Mouse (Mus musculus) heart, postnatal 25 days (tissue): ENCODE data around the gene Timm13. TPM values are rescaled to one million over a fixed set of nuclear protein-coding genes. Genes with fewer than 3 reads are reported as not detected.

Experiments used
- DNase-seq: peaks from one replicate; pipeline ENCODE4 v3.0.0; 2022; ENCODE audit warnings: low spot score
- intact Hi-C: fragments of 180-260 bp; cut with DNase I; formaldehyde crosslinking; loops from one replicate; pipeline ENCODE4 v1.15.1; 2025
- total RNA-seq, 2 experiments: library from RNA; stranded (reverse); gene quantifications; 2 replicates each; pipeline ENCODE4 v1.2.3; 2021

Timm13 gene
- total RNA-seq, 2 experiments from 2014 or later = 143 to 148 TPM

GRCm38 (mm10) chr10:80909375-80910162 is 8.8 kb upstream of the Timm13 start:
- intact Hi-C loops = no loop called here
- DNase-seq = no peak

GRCm38 (mm10) chr10:80904709-80905108 is 3.9 kb upstream of the Timm13 start:
- intact Hi-C loops = no loop called here
- DNase-seq = no peak

- DNase-seq = no peak
Measured at GRCm38 (mm10) chr10:80904004-80904693, 3.4 kb upstream of the Timm13 start.

GRCm38 (mm10) chr10:80903282-80903681 is 2.5 kb upstream of the Timm13 start:
- intact Hi-C loops = loop anchor here (2.0 kb wide), 1 partner anchor 16 kb away; the partner anchor contains the start of gene Lmnb2
- no peak for DNase-seq

More at GRCm38 (mm10) chr10:80904004-80904693, 3.4 kb upstream of the Timm13 start:
- intact Hi-C loops = no loop called here

- intact Hi-C loops = loop anchor here (2.0 kb wide), 1 partner anchor 16 kb away; the partner anchor contains the start of gene Lmnb2
- DNase-seq = no peak
Measured at GRCm38 (mm10) chr10:80902273-80902940, 1.6 kb upstream of the Timm13 start.

- no peak for DNase-seq
- intact Hi-C loops = loop anchor here (2.0 kb wide), 1 partner anchor 17 kb away; the partner anchor contains the start of gene Lmnb2
Measured at GRCm38 (mm10) chr10:80901409-80902272, 872 bp upstream of the Timm13 start.

GRCm38 (mm10) chr10:80899591-80900317 is 1.0 kb downstream of the Timm13 start:
- DNase-seq = no peak
- intact Hi-C loops = loop anchor here (5.0 kb wide), 1 partner anchor 593 kb away; no protein-coding TSS in a partner anchor

- intact Hi-C loops = loop anchor here (5.0 kb wide), 1 partner anchor 593 kb away; no protein-coding TSS in a partner anchor
- no peak for DNase-seq
Measured at GRCm38 (mm10) chr10:80899074-80899473, 1.7 kb downstream of the Timm13 start.

- intact Hi-C loops = loop anchor here (5.0 kb wide), 1 partner anchor 594 kb away; no protein-coding TSS in a partner anchor
- no peak for DNase-seq
Measured at GRCm38 (mm10) chr10:80897861-80898510, 2.8 kb downstream of the Timm13 start.

GRCm38 (mm10) chr10:80896581-80897485 is 3.9 kb downstream of the Timm13 start:
- no peak for DNase-seq
- intact Hi-C loops = loop anchor here (5.0 kb wide), 1 partner anchor 595 kb away; no protein-coding TSS in a partner anchor

- intact Hi-C loops = loop anchor here (5.0 kb wide), 1 partner anchor 597 kb away; no protein-coding TSS in a partner anchor
- DNase-seq = no peak
Measured at GRCm38 (mm10) chr10:80895697-80896096, 5.1 kb downstream of the Timm13 start.

- DNase-seq = no peak
- intact Hi-C loops = loop anchor here (5.0 kb wide), 1 partner anchor 597 kb away; no protein-coding TSS in a partner anchor
Measured at GRCm38 (mm10) chr10:80895100-80895499, 5.7 kb downstream of the Timm13 start.

GRCm38 (mm10) chr10:80887181-80887580 is 13.6 kb downstream of the Timm13 start:
- peak; percentile 44 for DNase-seq
- intact Hi-C loops = no loop called here

GRCm38 (mm10) chr10:80881301-80881700 is 19.5 kb downstream of the Timm13 start:
- DNase-seq = no peak
- intact Hi-C loops = loop anchor here (2.0 kb wide), 1 partner anchor 114 kb away; no protein-coding TSS in a partner anchor

GRCm38 (mm10) chr10:80880901-80881300 is 19.9 kb downstream of the Timm13 start:
- intact Hi-C loops = loop anchor here (1.0 to 2.0 kb wide), 2 partner anchors 59 to 114 kb away; no protein-coding TSS in a partner anchor
- no peak for DNase-seq

GRCm38 (mm10) chr10:80880131-80880641 is 20.6 kb downstream of the Timm13 start:
- DNase-seq = no peak
- intact Hi-C loops = loop anchor here (1.0 to 2.0 kb wide), 2 partner anchors 58 to 115 kb away; no protein-coding TSS in a partner anchor
